Mouse (Mus musculus) MEL (cell line): ENCODE data around the gene Adipor2. TPM values are rescaled to one million over a fixed set of nuclear protein-coding genes. Genes with fewer than 3 reads are reported as not detected.

Source experiments
- DNase-seq: peaks from one replicate; pipeline ENCODE4 v3.0.0; 2011; ENCODE audit warnings: low read depth, low spot score
- H3K27ac ChIP-seq: 2 replicates; pipeline ENCODE4 v1.5.1; 2012; ENCODE audit warnings: low read depth, mild to moderate bottlenecking, control low read depth, low read length, moderate library complexity; ENCODE audit not compliant: control insufficient read depth
- H3K27me3 ChIP-seq, 2 experiments: fragments of 150-350 bp in 1 of 2; sonication (generic) in 1 of 2; 2 replicates each; pipeline ENCODE4 v1.6.1; 2012; ENCODE audit warnings: low read length in 2 of 2, mild to moderate bottlenecking in 2 of 2, improper control_type of control experiment in 1 of 2, moderate library complexity in 1 of 2; ENCODE audit not compliant: insufficient read depth in 2 of 2, control insufficient read depth in 1 of 2
- H3K36me3 ChIP-seq, 2 experiments: 2 replicates each; pipeline ENCODE4 v1.6.1; 2012 to 2014; ENCODE audit warnings: low read length in 2 of 2, improper control_type of control experiment in 1 of 2, inconsistent platforms in 1 of 2, mild to moderate bottlenecking in 1 of 2; ENCODE audit not compliant: insufficient read depth in 2 of 2, control insufficient read depth in 1 of 2
- H3K4me1 ChIP-seq, 2 experiments: fragments of 150-350 bp in 1 of 2; sonication (generic) in 1 of 2; 2 replicates each; pipeline ENCODE4 v1.6.1; 2012; ENCODE audit warnings: low read length in 2 of 2, improper control_type of control experiment in 1 of 2, mild to moderate bottlenecking in 1 of 2; ENCODE audit not compliant: insufficient read depth in 2 of 2, control insufficient read depth in 1 of 2
- H3K4me3 ChIP-seq, 2 experiments: fragments of 150-350 bp in 1 of 2; sonication (generic) in 1 of 2; 2 replicates each; pipeline ENCODE4 v1.5.1; 2012; ENCODE audit warnings: low read depth in 2 of 2, low read length in 2 of 2, mild to moderate bottlenecking in 2 of 2, moderate library complexity in 2 of 2, control low read depth in 1 of 2, improper control_type of control experiment in 1 of 2; ENCODE audit not compliant: control insufficient read depth in 1 of 2, insufficient read depth in 1 of 2
- H3K79me2 ChIP-seq: 2 replicates; pipeline ENCODE4 v1.6.1; 2012; ENCODE audit warnings: mild to moderate bottlenecking, low read length, moderate library complexity; ENCODE audit not compliant: control insufficient read depth, poor library complexity, insufficient read depth
- H3K9ac ChIP-seq: 2 replicates; pipeline ENCODE4 v1.6.1; 2012; ENCODE audit warnings: low read depth, mild to moderate bottlenecking, control low read depth, low read length, moderate library complexity; ENCODE audit not compliant: control insufficient read depth, poor library complexity, severe bottlenecking
- H3K9me3 ChIP-seq: fragments of 150-350 bp; sonication (generic); replicated peaks from 2 replicates; pipeline ENCODE4 v1.6.1; 2012; ENCODE audit warnings: mild to moderate bottlenecking, low read length, improper control_type of control experiment, moderate library complexity; ENCODE audit not compliant: insufficient read depth
- CTCF ChIP-seq, 3 experiments: IDR thresholded peaks in 2 of 3; conservative IDR thresholded peaks in 1 of 3; 2 replicates each; pipeline ENCODE4 v1.5.1; 2011 to 2012; ENCODE audit warnings: low read length in 3 of 3, low read depth in 2 of 3, mild to moderate bottlenecking in 2 of 3, improper control_type of control experiment in 1 of 3, inconsistent platforms in 1 of 3, mixed read lengths in 1 of 3, moderate library complexity in 1 of 3; ENCODE audit not compliant: control insufficient read depth in 1 of 3, insufficient read depth in 1 of 3, poor library complexity in 1 of 3, severe bottlenecking in 1 of 3
- HCFC1 ChIP-seq: IDR thresholded peaks from 2 replicates; pipeline ENCODE4 v1.6.1; 2012; ENCODE audit warnings: low read depth, mild to moderate bottlenecking, inconsistent platforms, low read length, improper control_type of control experiment, moderate library complexity
- JUND ChIP-seq: IDR thresholded peaks from 2 replicates; pipeline ENCODE4 v1.6.1; 2011; ENCODE audit warnings: low read depth, mild to moderate bottlenecking, improper control_type of control experiment, low read length
- KAT2A ChIP-seq: conservative IDR thresholded peaks from 2 replicates; pipeline ENCODE4 v1.6.1; 2012; ENCODE audit warnings: low read depth, low read length, improper control_type of control experiment, inconsistent platforms
- MXI1 ChIP-seq: IDR thresholded peaks from 2 replicates; pipeline ENCODE4 v1.6.1; 2011; ENCODE audit warnings: mild to moderate bottlenecking, low read depth, low read length, improper control_type of control experiment
- MYB ChIP-seq: IDR thresholded peaks from 2 replicates; pipeline ENCODE4 v1.6.1; 2011; ENCODE audit warnings: mild to moderate bottlenecking, low read depth, low read length, improper control_type of control experiment
- MYC ChIP-seq: IDR thresholded peaks from 2 replicates; pipeline ENCODE4 v1.6.1; 2011; ENCODE audit warnings: low read depth, mild to moderate bottlenecking, low read length, improper control_type of control experiment, moderate library complexity
- POLR2A ChIP-seq, 2 experiments: IDR thresholded peaks; 2 replicates each; pipeline ENCODE4 v1.6.1; 2011 to 2012; ENCODE audit warnings: low read length in 2 of 2, mild to moderate bottlenecking in 2 of 2, control low read depth in 1 of 2, improper control_type of control experiment in 1 of 2, low read depth in 1 of 2, moderate library complexity in 1 of 2; ENCODE audit not compliant: control insufficient read depth in 1 of 2, insufficient read depth in 1 of 2, poor library complexity in 1 of 2
- RCOR1 ChIP-seq: IDR thresholded peaks from 2 replicates; pipeline ENCODE4 v1.6.1; 2012; ENCODE audit warnings: low read depth, mild to moderate bottlenecking, inconsistent platforms, low read length, improper control_type of control experiment
- SMC3 ChIP-seq: IDR thresholded peaks from 2 replicates; pipeline ENCODE4 v1.6.1; 2011; ENCODE audit warnings: low read depth, low read length, improper control_type of control experiment
- TBP ChIP-seq: IDR thresholded peaks from 2 replicates; pipeline ENCODE4 v1.8.0; 2011; ENCODE audit warnings: low read depth, low read length, improper control_type of control experiment
- UBTF ChIP-seq: IDR thresholded peaks from 2 replicates; pipeline ENCODE4 v1.6.1; 2012; ENCODE audit warnings: low read depth, mild to moderate bottlenecking, inconsistent platforms, low read length, improper control_type of control experiment, moderate library complexity, borderline replicate concordance; ENCODE audit not compliant: insufficient read depth
- USF2 ChIP-seq, 2 experiments: IDR thresholded peaks; 2 replicates each; pipeline ENCODE4 v1.6.1; 2011 to 2012; ENCODE audit warnings: improper control_type of control experiment in 2 of 2, low read length in 2 of 2, borderline replicate concordance in 1 of 2, inconsistent platforms in 1 of 2, low read depth in 1 of 2, mild to moderate bottlenecking in 1 of 2; ENCODE audit not compliant: insufficient read depth in 1 of 2
- ZC3H11A ChIP-seq: IDR thresholded peaks from 2 replicates; pipeline ENCODE4 v1.6.1; 2012; ENCODE audit warnings: low read depth, mild to moderate bottlenecking, inconsistent platforms, low read length, improper control_type of control experiment
- ZKSCAN1 ChIP-seq: IDR thresholded peaks from 2 replicates; pipeline ENCODE4 v1.6.1; 2012; ENCODE audit warnings: low read depth, mild to moderate bottlenecking, inconsistent platforms, low read length, improper control_type of control experiment, moderate library complexity
- ZMIZ1 ChIP-seq: IDR thresholded peaks from 2 replicates; pipeline ENCODE4 v1.6.1; 2012; ENCODE audit warnings: low read depth, mild to moderate bottlenecking, inconsistent platforms, low read length, improper control_type of control experiment, moderate library complexity
- polyA plus RNA-seq, 2 experiments: library from polyadenylated mRNA; stranded (reverse) in 1 of 2; unstranded in 1 of 2; fragments of >175 nt in 1 of 2; fragments of >200 nt in 1 of 2; gene quantifications; 2 replicates each; pipeline versions ENCODE4 v1.2.1 to v1.2.4; 2012; ENCODE audit warnings: low replicate concordance in 2 of 2, low read depth in 1 of 2; ENCODE audit not compliant: insufficient read length in 2 of 2, insufficient read depth in 1 of 2, missing spikeins in 1 of 2
- total RNA-seq: library from RNA; depleted of rRNA; stranded (reverse); fragments of 300-350 nt; gene quantifications from 2 replicates; pipeline ENCODE4 v1.2.3, GENCODE M21; 2012

The Adipor2 gene
- total and polyA plus RNA-seq, 3 experiments = 37.6 to 41.3 TPM; not detected in 1

- Histone ChIP-seq H3K4me3 (no peak overlapping the region), H3K4me1 (no peaks in the 10 kb centered on the region), H3K9me3 (no peaks in the 10 kb centered on the region), H3K79me2 (no peaks in the 10 kb centered on the region), H3K27ac (no peak overlapping the region), H3K27me3 (peaks cover 2 to 4% of the 10 kb centered on the region in 2 experiments; a peak in 2 of 4 replicates), H3K36me3 (no peaks in the 10 kb centered on the region), H3K9ac (no peak overlapping the region)
- no peak for DNase-seq
- TF ChIP-seq MXI1 = no peak
- no peak for TF ChIP-seq HCFC1
- TF ChIP-seq ZC3H11A = no peak
- no peak for TF ChIP-seq MYC
- no peak for TF ChIP-seq KAT2A
- no peak for TF ChIP-seq MYB
- TF ChIP-seq POLR2A (IDR thresholded peaks at IDR 0.05; ENCODE audit: control insufficient read depth in 1 of 2, insufficient read depth in 1 of 2, low read depth in 1 of 2, low read length in 2 of 2, poor library complexity in 1 of 2) = no peak
- TF ChIP-seq ZKSCAN1 = no peak
- TF ChIP-seq CTCF (IDR thresholded peaks at IDR 0.05 in 2 of 3, conservative IDR thresholded peaks at IDR 0.05 in 1 of 3; ENCODE audit: control insufficient read depth in 1 of 3, insufficient read depth in 1 of 3, low read depth in 2 of 3, low read length in 3 of 3, poor library complexity in 1 of 3, severe bottlenecking in 1 of 3) = no peak
- no peak for TF ChIP-seq ZMIZ1
- TF ChIP-seq USF2 (IDR thresholded peaks at IDR 0.05; ENCODE audit: borderline replicate concordance in 1 of 2, insufficient read depth in 1 of 2, low read depth in 1 of 2, low read length in 2 of 2) = no peak
- no peak for TF ChIP-seq JUND
- no peak for TF ChIP-seq TBP
- TF ChIP-seq RCOR1 = no peak
- no peak for TF ChIP-seq UBTF
Measured at GRCm38 (mm10) chr6:119429311-119429710, 11.8 kb upstream of the Adipor2 start.

DNA sequence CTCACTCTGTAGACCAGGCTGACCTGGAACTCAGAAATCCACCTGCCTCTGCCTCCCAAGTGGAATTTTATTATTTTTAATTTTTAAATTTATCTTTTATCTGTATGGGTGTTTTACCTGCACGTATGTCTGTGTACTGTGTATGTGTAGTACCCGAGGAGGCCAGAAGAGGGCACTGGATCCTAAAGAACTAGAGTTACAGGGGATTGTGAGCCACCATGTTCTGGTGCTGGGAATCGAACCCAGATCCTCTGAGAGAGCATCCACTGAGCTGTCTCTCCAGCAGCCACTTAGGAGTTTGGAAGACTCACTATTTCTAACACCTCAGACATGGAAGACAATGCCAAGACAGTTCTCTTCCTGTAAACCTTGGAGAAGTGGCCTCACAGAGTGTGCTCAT, 11.1 kb upstream of the Adipor2 start:
- Histone ChIP-seq H3K9me3 (no peaks in the 10 kb centered on the region), H3K27ac (no peak overlapping the region), H3K9ac (no peak overlapping the region), H3K79me2 (no peaks in the 10 kb centered on the region), H3K4me3 (no peak overlapping the region), H3K36me3 (no peaks in the 10 kb centered on the region), H3K27me3 (peaks cover 4 to 5% of the 10 kb centered on the region in 2 experiments; a peak in 3 of 4 replicates), H3K4me1 (no peaks in the 10 kb centered on the region)
- peak in 2 of 3 experiments; percentile 36 to 40; a peak in 5 of 6 replicates for TF ChIP-seq CTCF (IDR thresholded peaks at IDR 0.05 in 2 of 3, conservative IDR thresholded peaks at IDR 0.05 in 1 of 3; ENCODE audit: control insufficient read depth in 1 of 3, insufficient read depth in 1 of 3, low read depth in 2 of 3, low read length in 3 of 3, poor library complexity in 1 of 3, severe bottlenecking in 1 of 3)
- peak; percentile 31 for TF ChIP-seq SMC3
- no peak for TF ChIP-seq HCFC1
- DNase-seq = peak; percentile 44
